Mouse (Mus musculus) urinary bladder, adult 2 months (tissue): Measurements from ENCODE around the gene Otx2. TPM values are rescaled to one million over a fixed set of nuclear protein-coding genes. Genes with fewer than 3 reads are reported as not detected.
"Not testable (repeated sequence)": the region's sequence is repeated elsewhere in the genome, so short reads cannot be mapped to it uniquely, and the experiment has no call there.

ENCODE experiments used
- DNase-seq: peaks from one replicate; pipeline ENCODE4 v3.0.0; 2022; ENCODE audit warnings: low spot score
- polyA plus RNA-seq: library from polyadenylated mRNA; depleted of rRNA; stranded (reverse); fragments of >200 nt; gene quantifications from 2 replicates; pipeline ENCODE4 v1.2.3, GENCODE M21; 2012; rRNA removed

Gene Otx2
- polyA plus RNA-seq, 1 experiment: not detected

- DNase-seq: no peak
These were observed 19.7 kb downstream of the Otx2 start for GRCm38 (mm10) chr14:48653676-48654510.

GRCm38 (mm10) chr14:48653081-48653480, 20.5 kb downstream of the Otx2 start:
- DNase-seq: no peak

GRCm38 (mm10) chr14:48652256-48652655, 21.4 kb downstream of the Otx2 start:
- DNase-seq: no peak

DNA sequence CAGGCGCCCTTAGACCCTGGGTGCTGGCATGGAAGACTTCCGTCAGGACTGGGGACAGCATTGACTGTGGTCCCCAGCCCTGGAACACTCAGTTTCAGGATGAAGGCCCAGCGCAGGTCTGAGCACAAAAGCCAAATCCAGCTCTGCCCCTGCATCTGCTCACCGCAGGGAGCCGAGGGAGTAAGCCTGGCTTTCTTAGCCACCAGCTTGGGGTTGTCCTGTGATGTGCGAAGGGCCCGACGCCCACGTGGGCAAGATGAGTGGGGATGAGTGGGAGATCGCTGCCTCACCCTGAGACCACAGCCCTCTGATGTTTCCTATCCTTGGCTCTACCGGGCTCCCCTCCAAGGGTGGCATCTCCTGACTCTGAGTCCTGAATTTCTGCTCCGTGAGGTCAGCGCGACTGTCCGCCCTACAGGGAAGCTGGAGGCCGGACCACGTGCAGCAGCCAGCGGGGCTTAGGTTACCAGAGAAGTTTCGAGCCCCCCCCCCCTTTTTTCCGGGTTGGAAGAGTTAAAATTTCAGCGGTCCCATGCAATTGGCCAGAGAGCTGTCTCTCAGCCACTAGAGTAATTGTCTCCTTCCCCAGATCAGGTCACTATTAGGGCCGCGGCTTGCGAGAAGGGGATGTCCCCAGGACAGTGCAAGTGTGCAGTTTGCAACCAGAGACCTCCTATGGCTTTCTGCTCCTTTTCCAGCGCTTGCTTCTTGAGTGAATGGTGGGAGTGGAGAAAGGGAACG, 22.0 kb downstream of the Otx2 start:
- DNase-seq: no peak

- DNase-seq: no peak
These were observed 31.9 kb downstream of the Otx2 start for GRCm38 (mm10) chr14:48641462-48642395.

DNA sequence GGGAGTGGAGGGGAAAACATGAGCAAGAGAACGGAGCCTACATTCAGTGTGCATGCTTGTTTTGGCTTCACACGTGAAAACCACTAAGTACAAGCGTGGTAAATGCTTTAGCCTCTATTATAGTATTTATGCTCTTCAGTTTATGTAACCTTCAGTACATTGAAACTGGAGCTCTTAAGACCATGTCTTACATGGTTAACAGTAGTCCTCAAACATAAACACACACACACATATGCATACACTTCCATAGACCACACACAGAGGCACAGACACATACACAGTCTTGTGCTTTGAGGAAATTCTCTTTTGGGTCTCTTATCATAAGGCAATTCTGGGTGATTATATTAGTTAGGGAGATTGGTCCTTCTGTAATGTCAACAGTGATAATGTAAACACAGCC, 40.5 kb downstream of the Otx2 start:
- DNase-seq: no peak

- DNase-seq: no peak
These were observed 41.3 kb downstream of the Otx2 start for GRCm38 (mm10) chr14:48632335-48632734.

- DNase-seq: no peak
These were observed 42.1 kb downstream of the Otx2 start for GRCm38 (mm10) chr14:48631486-48631885.

DNA sequence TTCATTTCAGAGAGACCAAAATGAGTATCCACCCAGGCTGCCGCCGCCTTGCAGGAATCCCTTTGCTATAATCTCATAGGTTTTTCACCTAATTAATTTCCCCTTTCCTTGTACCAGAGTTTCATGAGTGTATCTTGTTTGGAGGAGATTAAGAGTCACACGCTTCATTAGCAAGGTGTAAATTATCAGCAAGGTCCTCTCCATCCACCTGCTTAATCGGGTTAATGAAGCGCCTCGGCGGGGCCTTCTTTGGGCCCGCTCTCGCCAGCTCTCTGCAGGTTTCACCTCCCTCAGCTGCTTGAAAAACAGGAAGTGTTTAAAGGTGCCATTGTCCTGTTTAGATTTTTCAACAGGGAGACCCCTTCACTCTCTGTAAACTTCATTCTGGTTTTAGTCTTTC, 44.2 kb downstream of the Otx2 start:
- no peak for DNase-seq

DNA sequence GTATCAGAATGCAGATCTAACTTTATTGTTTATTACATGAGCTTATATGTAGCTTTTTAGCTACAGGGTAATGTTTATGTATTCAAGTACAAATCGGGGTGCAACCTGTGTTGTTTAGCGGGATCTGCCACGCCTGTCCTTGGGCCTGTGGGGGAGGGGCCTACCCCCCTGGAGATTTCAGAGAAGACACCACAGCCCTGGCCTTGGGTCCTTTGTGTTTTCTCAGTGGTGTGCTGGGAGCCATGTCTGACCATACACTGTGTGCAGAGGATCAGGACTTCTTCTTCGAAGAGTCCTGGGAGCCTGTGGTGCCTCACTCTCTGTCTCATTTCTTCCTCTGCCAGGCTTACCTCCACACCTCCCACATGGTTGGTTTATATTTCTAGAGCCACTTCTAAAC, 47.3 kb downstream of the Otx2 start:
- DNase-seq: no peak

DNA sequence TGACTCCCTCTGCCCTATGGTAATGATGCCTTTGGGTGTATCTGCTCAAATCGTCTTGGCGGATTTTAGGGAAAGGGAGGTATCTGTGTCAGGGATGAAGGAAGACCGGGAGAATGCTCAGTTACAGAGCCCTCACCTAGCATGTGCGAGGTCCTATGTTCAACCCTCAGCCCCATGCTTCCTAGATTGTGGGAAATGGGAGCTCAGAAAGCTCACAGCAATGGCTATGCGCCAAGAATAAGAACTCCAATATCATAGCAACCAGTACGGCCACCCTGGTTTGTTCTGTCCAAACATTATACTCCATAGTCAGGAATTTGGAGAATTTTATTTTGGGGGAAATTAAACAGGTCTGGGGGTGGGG, 48.3 kb downstream of the Otx2 start:
- no peak for DNase-seq

- DNase-seq: no peak
These were observed 48.9 kb downstream of the Otx2 start for GRCm38 (mm10) chr14:48624596-48625330.

DNA sequence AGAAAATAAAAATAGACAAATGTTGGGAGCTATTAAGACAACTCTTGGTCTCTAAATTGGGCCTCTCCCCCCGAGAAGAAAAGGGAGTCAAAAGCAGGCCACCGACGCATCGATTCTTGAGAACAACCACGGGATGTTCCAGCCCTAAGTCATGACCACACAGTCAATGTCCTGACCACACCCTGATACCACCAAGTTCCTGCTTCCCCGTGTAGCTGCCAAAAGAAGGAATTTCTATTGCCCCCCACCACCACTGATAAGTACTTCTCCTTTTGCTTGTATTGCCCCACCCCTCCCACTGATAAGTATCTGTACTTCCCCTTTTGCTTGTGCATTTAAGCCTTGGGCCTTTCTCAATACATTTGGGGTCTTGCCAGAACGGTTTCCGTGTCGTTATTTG, 50.9 kb downstream of the Otx2 start:
- not testable (repeated sequence) for DNase-seq

GRCm38 (mm10) chr14:48616361-48616760, 57.3 kb downstream of the Otx2 start:
- DNase-seq: no peak

- DNase-seq: no peak
These were observed 64.8 kb downstream of the Otx2 start for GRCm38 (mm10) chr14:48608641-48609310.

Other genes with a start within 250 kb of the Otx2 start
- 13.8 and 14.6 TPM in 2 replicates for gene Tmem260, start 227.7 kb downstream of the Otx2 start, polyA plus RNA-seq